20 mouse cellular contexts compared by ENCODE assay signal in the genomic region with DNA sequence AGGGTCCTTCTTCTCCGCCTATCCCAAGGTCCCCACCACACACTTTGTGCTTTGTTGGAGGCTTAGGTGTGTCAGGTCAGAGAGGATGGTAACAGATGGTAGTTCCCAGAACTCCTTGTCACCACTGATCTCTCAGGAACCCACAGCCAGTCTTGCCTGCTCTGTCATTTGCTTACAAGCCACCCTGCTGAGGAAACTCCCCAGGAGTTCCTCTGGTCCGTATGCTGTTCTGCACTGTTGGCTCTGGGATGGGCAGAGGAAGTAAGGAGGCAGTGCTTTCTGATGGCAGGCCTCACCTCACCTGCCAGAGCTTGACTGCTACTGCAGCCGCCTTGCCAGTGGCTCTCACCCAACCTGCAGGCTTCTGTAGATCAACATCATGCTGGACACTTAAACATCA.
A peak's percentile ranks its signal among the peaks of the same experiment; 100 is the strongest.
DNase-seq lines count a peak whose midpoint lies in the region; ATAC-seq and TF ChIP-seq lines count a peak whose summit lies in the region.
"Had no signal": no experiment of that assay in that cellular context is flagged by ENCODE, and none has a peak within 500 bp of the region (broad histone marks: within the 10 kb centered on the region; RNA-seq: fewer than 3 reads in every experiment).

No protein-coding gene starts in this region.

- no peak overlapping the region for H3K4me2 ChIP-seq in liver, postnatal 0 days (ENCODE audit: low read depth, low read length)
- H3K4me2 ChIP-seq: heart, embryonic 11.5 days; midbrain, embryonic 12.5 days; neural tube, embryonic 12.5 days had no signal

- no peak overlapping the region for H3K4me3 ChIP-seq in heart, embryonic 10.5 days
- H3K4me3 ChIP-seq in liver, postnatal 0 days (ENCODE audit: low read depth, low read length) = no peak overlapping the region
- H3K4me3 ChIP-seq: left cerebral cortex, adult 2 months; midbrain, embryonic 12.5 days; neural tube, embryonic 12.5 days had no signal

- H3K27me3 ChIP-seq in heart, embryonic 10.5 days (ENCODE audit: insufficient read depth, poor library complexity, severe bottlenecking) = no peaks in the 10 kb centered on the region
- H3K27me3 ChIP-seq in liver, postnatal 0 days (ENCODE audit: insufficient read depth, low read length) = no peaks in the 10 kb centered on the region
- H3K27me3 ChIP-seq: midbrain, embryonic 12.5 days; neural tube, embryonic 12.5 days had no signal

- H3K36me3 ChIP-seq in heart, embryonic 10.5 days = no peaks in the 10 kb centered on the region
- H3K36me3 ChIP-seq in liver, postnatal 0 days (replicated peaks; ENCODE audit: insufficient read depth, low read length) = no peaks in the 10 kb centered on the region
- H3K36me3 ChIP-seq: midbrain, embryonic 12.5 days; neural tube, embryonic 12.5 days had no signal

- no peak for TF ChIP-seq CTCF in liver, postnatal 0 days (IDR thresholded peaks at IDR 0.05; ENCODE audit: low read depth)

- H3K27ac ChIP-seq in heart, embryonic 10.5 days = no peak overlapping the region
- no peak overlapping the region for H3K27ac ChIP-seq in liver, postnatal 0 days (ENCODE audit: low read depth)
- H3K27ac ChIP-seq: hindbrain, postnatal 0 days; left cerebral cortex, adult 2 months; midbrain, embryonic 12.5 days; neural tube, embryonic 12.5 days had no signal

- no peaks in the 10 kb centered on the region for H3K9me3 ChIP-seq in heart, embryonic 10.5 days
- no peaks in the 10 kb centered on the region for H3K9me3 ChIP-seq in liver, postnatal 0 days (ENCODE audit: low read length)
- H3K9me3 ChIP-seq: midbrain, embryonic 12.5 days; neural tube, embryonic 12.5 days had no signal

- no peak overlapping the region for H3K9ac ChIP-seq in liver, postnatal 0 days (replicated peaks)
- H3K9ac ChIP-seq: midbrain, embryonic 12.5 days; neural tube, embryonic 12.5 days had no signal

- DNase-seq in heart, adult 11 months = peak; percentile 45
- DNase-seq in heart, embryonic 10.5 days (ENCODE audit: low spot score) = no peak
- DNase-seq in ZHBTc4 (ENCODE audit: low read depth, low spot score) = peak; percentile 42
- DNase-seq in cerebellum, adult 8-10 months = peak; percentile 85
- peak; percentile 83 to 89 for DNase-seq in cerebellum, postnatal 36 days
- no peak for DNase-seq in liver, postnatal 0 days
- no peak for DNase-seq in left cerebral cortex, adult 9 months (ENCODE audit: low spot score in 2 of 2)
- DNase-seq in layer of hippocampus, postnatal 14 days (ENCODE audit: low spot score in 2 of 2) = no peak
- DNase-seq: adrenal gland, adult 8-10 months; embryo, embryonic 11 days; kidney, postnatal 36 days; retina, postnatal 1 day; right cerebral cortex, postnatal 25 days had no signal

- H3K4me1 ChIP-seq in heart, embryonic 10.5 days = peaks cover 51% of the 10 kb centered on the region
- no peaks in the 10 kb centered on the region for H3K4me1 ChIP-seq in liver, postnatal 0 days (ENCODE audit: insufficient read depth)

- no peak for TF ChIP-seq EP300 in liver, postnatal 0 days (IDR thresholded peaks at IDR 0.05; ENCODE audit: low read depth)

- 70% methylated on average over 3 of the region's 3 CpGs for WGBS in heart, embryonic 10.5 days
- 83% methylated on average over 3 of the region's 3 CpGs for WGBS in liver, postnatal 0 days (ENCODE audit: insufficient replicate concordance)

- no peak for ATAC-seq in liver, postnatal 0 days
- ATAC-seq: forebrain, embryonic 14.5 days; hindbrain, postnatal 0 days; lung, postnatal 0 days had no signal

Comparison
In these comparisons a context has a peak if more than half of its experiments do, and no peak if none do; other contexts are left out.
1. DNase-seq: peak in heart, adult 11 months (single experiment), ZHBTc4 (single experiment), cerebellum, adult 8-10 months (single experiment) and cerebellum, postnatal 36 days (2 of 2); none in heart, embryonic 10.5 days (single experiment), liver, postnatal 0 days (single experiment), left cerebral cortex, adult 9 months (0 of 2) and layer of hippocampus, postnatal 14 days (0 of 2).